Mouse (Mus musculus) hematopoietic multipotent progenitor cell, adult 10-12 weeks (in vitro differentiated cells): Measurements from ENCODE around the gene Vmn1r172. TPM values are rescaled to one million over a fixed set of nuclear protein-coding genes. Genes with fewer than 3 reads are reported as not detected.

Source experiments
- polyA plus RNA-seq: library from polyadenylated mRNA; stranded (reverse); fragments of >175 nt; gene quantifications from 2 replicates; pipeline ENCODE4 v1.2.3, GENCODE M21; 2012; ENCODE audit warnings: low replicate concordance

Gene Vmn1r172
- 0.01 TPM in 1 of 2 replicates, not detected in the other for polyA plus RNA-seq

DNA sequence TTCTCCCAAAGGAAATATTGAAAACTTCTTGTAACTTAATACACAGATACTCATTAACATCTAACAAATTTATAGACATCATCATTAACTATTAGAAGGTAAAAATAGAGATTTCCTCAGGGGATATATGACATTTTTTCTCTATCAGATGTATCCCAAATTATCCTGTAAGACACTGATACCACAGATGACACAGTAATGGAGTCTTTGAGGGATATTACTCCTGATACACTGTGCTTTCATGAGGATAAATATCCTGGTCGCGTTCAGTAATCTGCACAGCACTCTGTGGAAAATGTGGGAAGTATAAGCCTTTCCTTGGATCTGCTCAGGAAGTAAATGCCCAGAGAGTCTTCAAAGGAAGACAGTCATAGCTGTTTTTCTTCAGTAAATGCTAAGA, at the start of gene Vmn1r172:
TSS of gene Vmn1r172 (plus strand) at position 301 of the 400 bp plus-strand sequence.

DNA sequence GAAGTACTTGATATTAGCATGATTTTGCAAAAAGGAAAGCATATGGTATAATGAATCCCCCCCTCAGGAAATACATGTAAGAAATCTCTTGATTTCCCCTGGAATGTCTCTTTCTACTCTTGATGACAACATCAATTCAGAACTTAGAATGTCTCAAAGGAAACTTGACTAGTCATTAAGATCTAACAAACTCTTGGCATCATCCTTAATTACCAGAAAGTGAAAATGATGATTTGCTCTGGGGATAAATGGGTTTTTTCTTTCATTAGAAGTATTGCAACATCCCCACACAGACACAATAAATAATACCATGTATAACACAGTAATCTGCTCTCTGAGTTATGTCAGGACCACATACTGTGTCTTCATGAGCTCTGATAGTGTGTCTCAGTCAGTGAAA, 27.7 kb upstream of the Vmn1r172 start, which contains the start of gene Vmn1r171:
TSS of gene Vmn1r171 (plus strand) at position 301 of the 400 bp plus-strand sequence.

DNA sequence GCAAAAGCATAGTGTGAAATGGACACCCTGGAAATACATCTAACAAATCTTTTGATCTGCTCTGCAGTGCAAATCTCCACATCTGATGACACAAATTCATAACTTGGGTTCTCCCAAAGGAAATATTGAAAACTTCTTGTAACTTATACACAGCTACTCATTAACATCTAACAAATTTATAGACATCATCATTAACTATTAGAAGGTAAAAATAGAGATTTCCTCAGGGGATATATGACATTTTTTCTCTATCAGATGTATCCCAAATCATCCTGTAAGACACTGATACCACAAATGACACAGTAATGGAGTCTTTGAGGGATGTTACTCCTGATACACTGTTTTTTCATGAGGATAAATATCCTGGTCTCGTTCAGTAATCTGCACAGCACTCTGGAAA, 42.3 kb downstream of the Vmn1r172 start, which contains the start of gene Vmn1r173:
TSS of gene Vmn1r173 (plus strand) at position 301 of the 400 bp plus-strand sequence.

Other genes starting within 250 kb of the Vmn1r172 start
- not detected in 2 replicates for gene Vmn1r167, start 151.1 kb upstream of the Vmn1r172 start, polyA plus RNA-seq
- not detected in 2 replicates for gene Vmn1r168, start 118.6 kb upstream of the Vmn1r172 start, polyA plus RNA-seq
- not detected in 2 replicates for gene Vmn1r169, start 82.8 kb upstream of the Vmn1r172 start, polyA plus RNA-seq
- gene Vmn1r170, start 52.1 kb upstream of the Vmn1r172 start, polyA plus RNA-seq, result not detected in 2 replicates
- not detected in 2 replicates for gene Vmn1r171, start 27.6 kb upstream of the Vmn1r172 start, polyA plus RNA-seq
- not detected in 2 replicates for gene Vmn1r173, start 42.4 kb downstream of the Vmn1r172 start, polyA plus RNA-seq
- not detected in 2 replicates for gene Vmn1r174, start 94.0 kb downstream of the Vmn1r172 start, polyA plus RNA-seq
- not detected in 2 replicates for gene Vmn1r175, start 152.3 kb downstream of the Vmn1r172 start, polyA plus RNA-seq
- not detected in 2 replicates for gene Vmn1r176, start 179.1 kb downstream of the Vmn1r172 start, polyA plus RNA-seq
- gene Vmn1r177, start 208.1 kb downstream of the Vmn1r172 start, polyA plus RNA-seq, result not detected in 2 replicates
- gene Vmn1r178, start 233.7 kb downstream of the Vmn1r172 start, polyA plus RNA-seq, result not detected in 2 replicates